Mouse (Mus musculus) lung, postnatal 0 days (tissue): ENCODE measurements at regions not wholly inside any gene's neighbourhood (a gene's known extent, or its start where the extent isn't known, plus 50 kb on each side); places are given as distances from the start of the nearest gene placed in this dataset.

Experiments used
- CTCF ChIP-seq: IDR thresholded peaks from 2 replicates; pipeline ENCODE4 v1.5.1; 2016; ENCODE audit warnings: antibody characterized with exemption, mild to moderate bottlenecking
- EP300 ChIP-seq: IDR thresholded peaks from 2 replicates; pipeline ENCODE4 v1.6.1; 2016; ENCODE audit warnings: antibody characterized with exemption, mild to moderate bottlenecking, control low read depth

DNA sequence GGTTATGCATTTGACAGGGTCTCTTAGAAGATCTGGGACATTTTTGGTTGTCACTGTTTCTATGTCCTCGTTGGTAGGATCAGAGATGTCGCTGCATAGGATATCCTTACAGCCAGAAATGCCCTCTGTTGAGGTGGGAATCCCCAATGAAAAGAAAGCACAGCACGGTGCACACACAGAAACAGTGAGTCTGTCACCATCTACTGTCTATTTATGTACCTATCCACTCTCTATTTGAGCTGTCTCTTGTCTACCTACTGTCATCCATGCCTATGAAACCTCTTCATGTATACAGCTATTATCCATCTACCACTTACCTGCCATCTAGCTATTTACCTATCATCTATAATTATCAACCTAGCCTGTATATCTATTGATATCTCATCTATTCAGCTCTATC is 53.6 kb upstream of the Kcnj15 start:
- TF ChIP-seq CTCF (no peak), EP300 (no peak)
